Mouse (Mus musculus): ENCODE measurements around the gene Iqcg. TPM values are rescaled to one million over a fixed set of nuclear protein-coding genes. Genes with fewer than 3 reads are reported as not detected.

Gene Iqcg
- polyA plus RNA-seq, 1 experiment: 0.80 TPM

DNA sequence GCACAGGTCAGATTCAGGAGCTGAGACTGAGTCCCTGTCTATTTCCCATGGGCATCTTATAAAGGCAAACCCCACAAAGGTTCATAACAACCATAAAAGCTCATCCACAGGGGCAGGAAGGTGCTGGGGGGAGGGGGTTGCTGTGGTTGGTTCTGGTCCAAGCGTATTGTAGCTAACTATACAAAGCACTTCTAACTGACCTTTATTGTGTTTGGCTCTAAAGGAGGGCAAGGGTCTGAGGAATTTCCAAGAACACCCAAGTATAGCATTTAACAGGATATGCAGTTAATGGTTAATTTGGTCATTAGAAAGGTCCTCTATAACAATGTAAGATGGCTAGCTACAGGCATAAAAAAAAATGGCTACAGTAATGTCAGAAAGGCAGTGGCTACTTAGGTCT, 13.3 kb downstream of the Iqcg start:
- no peak overlapping the region for H3K4me3 ChIP-seq
- no peak for TF ChIP-seq MYOD1 (IDR thresholded peaks at IDR 0.05; ENCODE audit: control insufficient read depth in 1 of 3, insufficient read length in 2 of 3, low read depth in 2 of 3)
- TF ChIP-seq POLR2A (IDR thresholded peaks at IDR 0.05; ENCODE audit: insufficient read length, low read depth): no peak
- TF ChIP-seq SRF (IDR thresholded peaks at IDR 0.05; ENCODE audit: control insufficient read depth, insufficient read length, low read depth): no peak
- no peak for TF ChIP-seq CEBPB (IDR thresholded peaks at IDR 0.05; ENCODE audit: insufficient read depth, poor library complexity, severe bottlenecking)
- no peak for TF ChIP-seq MYOG (IDR thresholded peaks at IDR 0.05; ENCODE audit: control insufficient read depth in 1 of 3, insufficient read depth in 1 of 3, insufficient read length in 2 of 3, low read depth in 2 of 3)
- TF ChIP-seq POLR2AphosphoS2 (IDR thresholded peaks at IDR 0.05; ENCODE audit: insufficient read length, low read depth): no peak
- no peak for TF ChIP-seq REST (IDR thresholded peaks at IDR 0.05; ENCODE audit: insufficient read depth, insufficient read length)
- no peak for TF ChIP-seq TCF3 (IDR thresholded peaks at IDR 0.05; ENCODE audit: insufficient read length, low read depth)
- TF ChIP-seq E2F4 (IDR thresholded peaks at IDR 0.05; ENCODE audit: insufficient read depth): no peak
- no peak for TF ChIP-seq TCF12 (IDR thresholded peaks at IDR 0.05; ENCODE audit: insufficient read depth, poor library complexity, severe bottlenecking)
- no peak for TF ChIP-seq MAX (IDR thresholded peaks at IDR 0.05; ENCODE audit: low read depth)
- TF ChIP-seq USF1 (IDR thresholded peaks at IDR 0.05; ENCODE audit: low read depth): no peak
- H3K79me2 ChIP-seq (ENCODE audit: control insufficient read depth, insufficient read depth): no peaks in the 10 kb centered on the region
- H3K4me2 ChIP-seq (ENCODE audit: low read depth): no peak overlapping the region
- no peaks in the 10 kb centered on the region for H3K36me3 ChIP-seq (ENCODE audit: control insufficient read depth, insufficient read depth)
- H3ac ChIP-seq (ENCODE audit: control insufficient read depth, insufficient read length): no peak overlapping the region
- H3K27me3 ChIP-seq (ENCODE audit: control insufficient read depth, insufficient read depth, insufficient read length): no peaks in the 10 kb centered on the region

- H3K36me3 ChIP-seq (ENCODE audit: control insufficient read depth, insufficient read depth): no peaks in the 10 kb centered on the region
- TF ChIP-seq USF1 (IDR thresholded peaks at IDR 0.05; ENCODE audit: low read depth): no peak
- TF ChIP-seq POLR2A (IDR thresholded peaks at IDR 0.05; ENCODE audit: insufficient read length, low read depth): no peak
- peak in 1 of 3 experiments; percentile 26 for TF ChIP-seq MYOD1 (IDR thresholded peaks at IDR 0.05; ENCODE audit: control insufficient read depth in 1 of 3, insufficient read length in 2 of 3, low read depth in 2 of 3)
- TF ChIP-seq POLR2AphosphoS2 (IDR thresholded peaks at IDR 0.05; ENCODE audit: insufficient read length, low read depth): no peak
- peak; percentile 65 for TF ChIP-seq REST (IDR thresholded peaks at IDR 0.05; ENCODE audit: insufficient read depth, insufficient read length)
- TF ChIP-seq E2F4 (IDR thresholded peaks at IDR 0.05; ENCODE audit: insufficient read depth): no peak
- TF ChIP-seq MYOG (IDR thresholded peaks at IDR 0.05; ENCODE audit: control insufficient read depth in 1 of 3, insufficient read depth in 1 of 3, insufficient read length in 2 of 3, low read depth in 2 of 3): no peak
- no peak for TF ChIP-seq TCF12 (IDR thresholded peaks at IDR 0.05; ENCODE audit: insufficient read depth, poor library complexity, severe bottlenecking)
- H3ac ChIP-seq (ENCODE audit: control insufficient read depth, insufficient read length): no peak overlapping the region
- no peak overlapping the region for H3K4me2 ChIP-seq (ENCODE audit: low read depth)
- no peaks in the 10 kb centered on the region for H3K79me2 ChIP-seq (ENCODE audit: control insufficient read depth, insufficient read depth)
- no peak overlapping the region for H3K4me3 ChIP-seq
- H3K27me3 ChIP-seq (ENCODE audit: control insufficient read depth, insufficient read depth, insufficient read length): no peaks in the 10 kb centered on the region
Measured at GRCm38 (mm10) chr16:33036006-33036405, 20.0 kb downstream of the Iqcg start.

- Histone ChIP-seq H3ac (ENCODE audit: control insufficient read depth, insufficient read length) (no peak overlapping the region), H3K4me2 (ENCODE audit: low read depth) (no peak overlapping the region), H3K4me3 (no peak overlapping the region), H3K36me3 (ENCODE audit: control insufficient read depth, insufficient read depth) (no peaks in the 10 kb centered on the region), H3K79me2 (ENCODE audit: control insufficient read depth, insufficient read depth) (no peaks in the 10 kb centered on the region), H3K27me3 (ENCODE audit: control insufficient read depth, insufficient read depth, insufficient read length) (no peaks in the 10 kb centered on the region)
- TF ChIP-seq TCF3 (IDR thresholded peaks at IDR 0.05; ENCODE audit: insufficient read length, low read depth) (no peak), CEBPB (IDR thresholded peaks at IDR 0.05; ENCODE audit: insufficient read depth, poor library complexity, severe bottlenecking) (no peak), MAX (IDR thresholded peaks at IDR 0.05; ENCODE audit: low read depth) (no peak)
Measured at GRCm38 (mm10) chr16:33026357-33026756, 29.7 kb downstream of the Iqcg start.

- no peak for TF ChIP-seq REST (IDR thresholded peaks at IDR 0.05; ENCODE audit: insufficient read depth, insufficient read length)
- peak in 2 of 3 experiments; percentile 9 to 40 for TF ChIP-seq MYOD1 (IDR thresholded peaks at IDR 0.05; ENCODE audit: control insufficient read depth in 1 of 3, insufficient read length in 2 of 3, low read depth in 2 of 3)
- Histone ChIP-seq H3K4me3 (no peak overlapping the region), H3K4me2 (ENCODE audit: low read depth) (no peak overlapping the region), H3K36me3 (ENCODE audit: control insufficient read depth, insufficient read depth) (no peaks in the 10 kb centered on the region), H3K27me3 (ENCODE audit: control insufficient read depth, insufficient read depth, insufficient read length) (no peaks in the 10 kb centered on the region), H3K79me2 (ENCODE audit: control insufficient read depth, insufficient read depth) (no peaks in the 10 kb centered on the region), H3ac (ENCODE audit: control insufficient read depth, insufficient read length) (no peak overlapping the region)
Measured at GRCm38 (mm10) chr16:33024456-33025104, 31.4 kb downstream of the Iqcg start.

DNA sequence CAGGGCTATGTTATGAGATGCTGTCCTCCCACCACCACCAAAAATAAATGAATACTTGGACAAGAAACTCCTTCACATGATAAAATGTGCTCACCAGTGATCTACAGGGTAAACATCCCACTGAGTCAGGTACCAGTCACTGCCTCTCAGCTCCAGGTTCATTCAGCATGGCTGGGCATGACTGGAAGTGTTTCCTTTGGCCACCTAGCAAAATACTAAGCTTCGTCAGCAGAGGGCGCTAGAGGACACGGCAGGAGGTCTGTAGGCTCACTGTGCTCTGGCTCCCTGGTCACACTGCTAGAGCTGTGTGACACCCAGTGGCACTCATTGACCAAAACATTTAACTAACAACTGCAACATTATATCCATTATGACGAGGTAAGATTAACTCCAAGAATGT, 32.3 kb downstream of the Iqcg start:
- TF ChIP-seq POLR2AphosphoS2 (IDR thresholded peaks at IDR 0.05; ENCODE audit: insufficient read length, low read depth) (no peak), MYOG (IDR thresholded peaks at IDR 0.05; ENCODE audit: control insufficient read depth in 1 of 3, insufficient read depth in 1 of 3, insufficient read length in 2 of 3, low read depth in 2 of 3) (no peak), POLR2A (IDR thresholded peaks at IDR 0.05; ENCODE audit: insufficient read length, low read depth) (no peak), TCF12 (IDR thresholded peaks at IDR 0.05; ENCODE audit: insufficient read depth, poor library complexity, severe bottlenecking) (no peak), CEBPB (IDR thresholded peaks at IDR 0.05; ENCODE audit: insufficient read depth, poor library complexity, severe bottlenecking) (no peak), SRF (IDR thresholded peaks at IDR 0.05; ENCODE audit: control insufficient read depth, insufficient read length, low read depth) (no peak), MYOD1 (IDR thresholded peaks at IDR 0.05; ENCODE audit: control insufficient read depth in 1 of 3, insufficient read length in 2 of 3, low read depth in 2 of 3) (no peak)

More for the DNA sequence above, 32.3 kb downstream of the Iqcg start:
- H3K79me2 ChIP-seq (ENCODE audit: control insufficient read depth, insufficient read depth): no peaks in the 10 kb centered on the region
- no peak overlapping the region for H3K4me3 ChIP-seq
- H3ac ChIP-seq (ENCODE audit: control insufficient read depth, insufficient read length): no peak overlapping the region
- H3K4me2 ChIP-seq (ENCODE audit: low read depth): no peak overlapping the region
- H3K27me3 ChIP-seq (ENCODE audit: control insufficient read depth, insufficient read depth, insufficient read length): no peaks in the 10 kb centered on the region
- no peaks in the 10 kb centered on the region for H3K36me3 ChIP-seq (ENCODE audit: control insufficient read depth, insufficient read depth)

Measured in myocyte (in vitro differentiated cells).